Mouse (Mus musculus) c-Kit-positive CD71-negative TER-119-negative erythroid progenitor cells, embryonic 14.5 days (primary cell): ENCODE measurements at regions not wholly inside any gene's neighbourhood (a gene's known extent, or its start where the extent isn't known, plus 50 kb on each side); places are given as distances from the start of the nearest gene placed in this dataset.
A peak's percentile ranks its signal among the peaks of the same experiment; 100 is the strongest.
"Not testable (repeated sequence)": the region's sequence is repeated elsewhere in the genome, so short reads cannot be mapped to it uniquely, and the experiment has no call there.

ENCODE experiments used
- DNase-seq: peaks from one replicate; pipeline ENCODE4 v3.0.0-alpha.2; 2013; ENCODE audit warnings: low read depth

GRCm38 (mm10) chr13:18651658-18652057, 65.4 kb upstream of the Vps41 start:
- no peak for DNase-seq

DNA sequence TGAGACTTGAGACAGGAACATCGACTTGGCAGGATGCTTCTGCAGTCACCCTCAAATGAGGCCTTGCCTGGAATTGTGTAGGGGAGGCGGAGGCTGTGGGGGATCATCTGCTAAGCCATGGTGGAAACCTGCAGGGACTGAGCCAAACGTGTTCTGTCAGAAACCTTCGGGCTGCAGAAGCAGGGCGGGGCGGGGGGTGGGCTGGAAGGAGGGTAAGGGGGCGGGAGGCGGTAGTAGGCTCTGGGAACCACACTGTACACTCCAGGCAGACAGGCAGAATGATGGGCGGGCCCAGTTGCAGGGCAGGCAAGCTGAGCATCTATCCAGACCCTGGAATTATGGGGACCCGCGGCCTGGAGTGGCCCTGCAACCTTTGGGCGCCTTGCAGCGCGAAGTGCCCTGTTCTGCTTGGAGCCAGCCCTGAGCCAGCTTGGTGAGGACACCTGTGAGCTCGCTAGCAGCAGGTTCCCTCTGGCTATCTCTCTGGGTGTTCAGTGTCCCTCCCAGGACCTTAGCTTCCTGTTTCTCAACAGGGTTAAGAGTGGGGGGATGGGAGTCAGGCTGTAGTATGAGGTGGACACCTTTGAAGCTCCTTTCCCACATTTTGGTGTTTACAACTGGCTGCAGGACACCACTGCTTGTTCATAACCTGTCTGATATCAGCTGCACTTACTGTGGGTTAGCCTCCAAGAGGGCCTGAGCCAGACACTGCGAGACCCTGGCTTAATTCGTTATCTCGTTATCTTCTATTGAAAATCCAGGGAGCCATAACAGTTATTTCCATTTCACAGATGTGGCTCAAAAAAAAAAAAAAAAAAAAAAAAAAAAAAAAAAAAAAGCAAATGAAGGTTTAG, 102.1 kb upstream of the Vps41 start:
- DNase-seq: no peak

DNA sequence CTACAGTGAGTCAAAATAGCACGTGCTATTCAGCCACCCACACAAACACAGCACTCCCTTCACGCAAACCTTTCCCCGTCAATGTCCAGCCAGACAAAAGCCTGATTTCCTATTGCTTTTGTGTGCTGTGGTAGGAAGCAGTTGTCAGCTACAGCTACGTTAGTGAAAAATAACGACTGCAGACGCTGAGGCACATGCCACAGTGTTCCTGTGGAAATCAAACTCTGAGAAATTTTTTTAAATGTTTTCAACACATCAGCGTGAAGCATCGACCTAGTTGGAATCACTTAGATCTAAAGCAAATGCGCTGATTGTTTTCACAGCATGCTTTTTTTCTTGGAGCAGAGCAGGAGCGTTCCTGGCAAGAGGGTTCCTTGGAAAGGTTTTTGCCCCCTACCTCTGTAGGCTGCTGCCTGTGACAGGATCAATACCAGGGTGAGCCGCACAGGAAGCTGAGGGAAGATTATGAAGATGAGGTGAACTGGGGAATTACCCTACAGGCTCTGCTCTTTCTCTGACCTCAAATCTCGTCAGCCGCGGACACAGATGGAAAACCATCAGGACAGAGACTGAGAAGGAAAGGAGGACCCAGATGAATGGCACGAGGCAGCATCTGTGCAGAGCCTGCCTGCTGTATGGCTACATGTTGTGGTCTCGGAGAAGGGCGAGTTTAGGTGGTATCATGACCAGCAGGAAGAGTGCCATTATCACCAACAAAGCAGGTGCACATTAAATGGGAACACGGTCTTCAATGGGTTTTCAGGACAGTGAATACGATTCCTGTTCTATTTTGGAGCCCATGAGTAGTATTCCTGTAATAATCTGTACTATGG, 136.2 kb upstream of the Vps41 start:
- DNase-seq: no peak

- DNase-seq: no peak
Observed at GRCm38 (mm10) chr13:18576016-18576415, 141.1 kb upstream of the Vps41 start.

- DNase-seq: no peak
Observed at GRCm38 (mm10) chr13:18575599-18575998, 141.5 kb upstream of the Vps41 start.

GRCm38 (mm10) chr13:18542032-18542431, 144.5 kb upstream of the Pou6f2 start:
- not testable (repeated sequence) for DNase-seq

DNA sequence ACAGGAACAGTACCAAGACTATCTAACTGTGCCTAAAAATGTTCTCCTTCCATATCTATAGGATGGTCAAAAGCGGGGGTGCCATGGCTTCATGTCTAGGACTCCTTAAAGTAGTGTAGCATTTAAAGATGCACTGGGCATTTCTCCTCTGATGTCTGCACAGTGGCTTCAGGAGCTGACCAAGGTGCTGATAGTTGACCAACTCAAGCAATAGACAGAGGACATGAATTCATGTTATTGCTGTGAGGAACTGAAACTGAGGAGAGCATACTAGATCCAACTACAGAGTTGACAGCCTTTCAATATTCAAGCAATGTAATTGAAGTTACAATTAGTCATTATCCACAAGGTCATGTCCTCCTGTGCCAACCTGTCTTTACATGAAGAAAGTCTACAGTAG, 133.0 kb upstream of the Pou6f2 start:
- peak; percentile 16 for DNase-seq

- no peak for DNase-seq
Observed at GRCm38 (mm10) chr13:18498159-18498558, 100.7 kb upstream of the Pou6f2 start.

GRCm38 (mm10) chr13:18497582-18498157, 100.2 kb upstream of the Pou6f2 start:
- no peak for DNase-seq

DNA sequence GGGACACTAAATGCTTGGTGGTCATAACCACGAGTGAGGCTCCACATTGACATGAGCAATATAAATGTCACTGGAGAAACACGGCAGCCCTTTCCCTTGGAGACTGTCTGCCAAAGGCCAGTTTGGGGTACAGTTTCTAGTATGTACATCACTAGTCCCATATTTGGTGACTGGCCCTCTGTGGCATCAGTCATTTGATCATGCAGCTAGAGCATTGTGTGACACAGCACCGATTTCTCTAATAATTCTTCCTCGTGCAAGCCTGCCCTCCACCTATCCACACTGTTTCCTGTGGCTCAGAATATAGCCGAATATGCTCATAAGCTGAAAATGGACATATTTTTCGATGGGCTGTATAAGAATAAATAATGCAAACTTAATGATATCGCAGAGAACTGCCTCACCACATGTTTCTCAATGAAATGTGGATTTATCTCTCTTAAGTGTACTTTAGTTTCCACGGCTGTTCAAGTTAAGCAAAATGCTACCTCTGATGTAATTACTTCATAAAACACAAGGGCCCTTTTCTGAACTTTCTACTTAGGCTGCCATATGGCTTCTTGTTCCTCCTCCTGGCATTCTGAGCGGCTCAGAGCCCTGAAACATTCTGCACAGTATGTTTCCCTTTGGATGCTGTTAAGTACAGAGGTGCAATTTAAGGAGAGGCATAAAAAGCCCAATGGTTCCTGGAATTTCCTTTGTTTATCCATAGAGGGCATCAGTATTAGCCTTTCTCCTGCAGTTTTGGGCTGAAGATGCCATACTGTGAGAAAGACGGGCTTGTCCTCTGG, 97.7 kb upstream of the Pou6f2 start:
- no peak for DNase-seq

GRCm38 (mm10) chr13:18485785-18486184, 88.3 kb upstream of the Pou6f2 start:
- DNase-seq: not testable (repeated sequence)

DNA sequence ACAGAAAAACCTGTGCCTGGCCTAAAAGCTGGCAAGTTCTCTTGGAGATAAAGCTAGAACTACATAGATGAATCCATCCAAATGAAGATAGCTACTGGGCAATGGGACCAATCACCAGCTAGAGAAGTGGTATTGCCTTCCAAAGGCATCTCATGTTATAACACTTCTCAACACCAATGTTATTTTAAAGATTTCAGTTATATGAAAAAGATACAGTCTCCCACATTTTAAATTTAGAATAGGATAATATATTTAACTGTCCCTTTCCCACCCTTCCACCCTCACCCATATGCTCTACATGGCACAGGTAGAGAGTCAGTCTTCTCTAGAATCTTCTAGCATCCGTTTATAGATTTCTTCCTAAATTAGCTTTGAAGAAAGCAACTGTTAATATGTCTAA, 87.6 kb upstream of the Pou6f2 start:
- no peak for DNase-seq

- DNase-seq: no peak
Observed at GRCm38 (mm10) chr13:18476311-18476710, 78.8 kb upstream of the Pou6f2 start.

DNA sequence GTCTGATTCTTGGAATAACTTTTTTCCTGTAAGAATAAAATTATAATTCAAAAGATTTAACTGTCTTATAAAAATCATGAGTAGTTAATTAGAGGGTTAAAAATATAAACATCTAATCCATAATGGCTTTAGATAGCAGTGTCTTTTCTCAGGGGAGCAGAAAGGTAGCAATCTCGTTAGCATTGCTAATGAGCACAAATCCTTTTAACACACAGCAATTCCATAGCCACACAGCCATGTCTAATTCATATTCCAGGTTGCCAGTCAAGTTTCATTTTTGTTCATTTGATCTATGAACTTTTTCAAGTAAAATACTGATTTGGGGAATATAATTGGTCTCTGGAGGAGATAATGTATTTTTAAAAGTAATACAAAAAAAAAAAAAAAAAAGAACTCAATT, 74.0 kb upstream of the Pou6f2 start:
- no peak for DNase-seq

GRCm38 (mm10) chr13:18465921-18466320, 68.4 kb upstream of the Pou6f2 start:
- DNase-seq: no peak

DNA sequence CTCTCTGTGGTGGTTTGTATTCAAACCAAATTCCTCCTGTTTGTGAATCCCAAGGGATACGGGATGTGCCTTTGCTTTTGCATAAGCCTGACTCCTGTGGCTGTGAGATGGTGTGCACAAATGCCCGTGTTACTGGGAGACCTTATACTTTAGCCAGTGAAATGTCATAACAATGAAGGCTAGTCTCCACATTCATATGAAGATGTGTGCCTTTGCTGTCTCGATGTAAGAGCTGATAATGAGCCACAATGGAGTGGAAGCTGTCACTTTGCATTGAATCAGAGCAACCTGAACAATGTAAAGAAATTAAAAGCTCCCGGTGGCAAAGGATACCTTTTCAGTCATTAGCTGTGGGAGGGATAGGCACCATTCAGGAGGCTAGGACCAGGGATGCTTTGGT, 64.7 kb upstream of the Pou6f2 start:
- DNase-seq: no peak

DNA sequence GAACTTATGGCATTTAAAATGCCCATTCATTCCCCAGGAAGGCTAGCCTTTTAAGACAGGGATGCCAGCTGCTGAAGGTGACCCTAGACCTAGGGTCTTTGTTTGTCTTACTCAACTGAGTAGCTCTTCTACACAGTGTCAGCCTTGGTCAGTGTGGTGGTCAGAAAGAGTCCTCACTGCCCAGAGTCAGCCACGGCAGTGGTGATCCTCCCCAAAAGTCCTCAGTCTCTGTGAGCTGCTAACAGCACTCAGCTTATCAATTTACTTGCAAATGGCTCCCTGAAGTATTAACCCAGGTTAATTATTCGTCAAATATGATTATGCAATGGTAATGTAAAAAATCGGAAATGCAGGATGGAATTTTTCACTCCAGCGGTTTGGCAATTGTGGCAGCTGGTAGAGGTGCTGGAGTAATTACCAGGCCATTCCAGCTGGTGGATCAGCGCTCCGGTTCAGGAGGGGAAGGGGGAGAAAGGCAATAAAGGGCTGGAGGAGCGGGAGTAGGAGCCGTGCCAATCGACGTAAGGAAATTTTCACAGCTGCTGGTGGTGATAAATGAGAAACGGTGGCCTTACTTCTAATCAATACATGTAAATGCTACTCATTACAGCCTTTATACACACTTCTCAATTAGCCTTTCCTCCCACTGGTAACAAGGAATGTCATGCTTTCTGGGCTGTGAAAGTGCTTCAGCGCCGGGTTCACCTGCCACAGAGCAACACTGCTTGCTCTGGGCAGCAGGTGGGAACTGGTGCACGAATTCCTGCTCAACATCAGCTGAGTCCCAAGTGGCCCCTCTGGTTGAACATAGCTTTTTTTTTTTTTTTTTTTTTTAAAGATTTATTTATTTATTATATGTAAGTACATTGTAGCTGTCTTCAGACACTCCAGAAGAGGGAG, 60.1 kb upstream of the Pou6f2 start:
- no peak for DNase-seq
